Mouse (Mus musculus) spleen, adult 2 months (tissue): ENCODE measurements around the gene Nthl1. TPM values are rescaled to one million over a fixed set of nuclear protein-coding genes. Genes with fewer than 3 reads are reported as not detected.

ENCODE experiments used
- DNase-seq, 2 experiments: peaks; one replicate each; pipeline versions ENCODE4 v3.0.0 to v3.0.0-alpha.2; 2012 to 2021; ENCODE audit warnings: low spot score in 2 of 2, low read depth in 1 of 2
- H3K27ac ChIP-seq: fragments of 200-500 bp; 2 replicates; pipeline ENCODE4 v1.5.1; 2012; ENCODE audit warnings: low read length, inconsistent platforms; ENCODE audit not compliant: insufficient read depth
- H3K27me3 ChIP-seq: fragments of 200-500 bp; 2 replicates; pipeline ENCODE4 v1.6.1; 2012; ENCODE audit warnings: mild to moderate bottlenecking, moderate library complexity, low read length, inconsistent platforms; ENCODE audit not compliant: control insufficient read depth, insufficient read depth
- H3K36me3 ChIP-seq: fragments of 200-500 bp; 2 replicates; pipeline ENCODE4 v1.6.1; 2012; ENCODE audit warnings: mild to moderate bottlenecking, low read length, inconsistent platforms; ENCODE audit not compliant: control insufficient read depth, insufficient read depth
- H3K4me1 ChIP-seq: fragments of 200-500 bp; 2 replicates; pipeline ENCODE4 v1.6.1; 2011; ENCODE audit warnings: inconsistent platforms; ENCODE audit not compliant: control insufficient read depth, insufficient read depth, insufficient read length
- H3K4me3 ChIP-seq: fragments of 200-500 bp; 2 replicates; pipeline ENCODE4 v1.5.1; 2011; ENCODE audit warnings: mild to moderate bottlenecking, inconsistent platforms; ENCODE audit not compliant: insufficient read depth, insufficient read length; ENCODE audit errors: extremely low read depth
- CTCF ChIP-seq: fragments of 200-500 bp; IDR thresholded peaks from 2 replicates; pipeline ENCODE4 v1.5.1; 2011; ENCODE audit warnings: mild to moderate bottlenecking, inconsistent platforms; ENCODE audit not compliant: insufficient read depth, insufficient read length, insufficient replicate concordance; ENCODE audit errors: extremely low read depth
- POLR2A ChIP-seq: fragments of 200-500 bp; IDR thresholded peaks from 2 replicates; pipeline ENCODE4 v1.6.1; 2011; ENCODE audit warnings: low read depth, low read length, inconsistent platforms
- WGBS: fragments of 180-500 bp; shearing (Covaris S2); methylation state at CpG from one replicate; pipeline ENCODE4 v1.1.7; 2018; 5-methylcytosine and 5-hydroxymethylcytosine counted together
- polyA plus RNA-seq: library from polyadenylated mRNA; depleted of rRNA; stranded (reverse); fragments of >200 nt; gene quantifications from 2 replicates; pipeline ENCODE4 v1.2.3, GENCODE M21; 2012

Gene Nthl1
- polyA plus RNA-seq, 1 experiment = 8.1 TPM

DNA sequence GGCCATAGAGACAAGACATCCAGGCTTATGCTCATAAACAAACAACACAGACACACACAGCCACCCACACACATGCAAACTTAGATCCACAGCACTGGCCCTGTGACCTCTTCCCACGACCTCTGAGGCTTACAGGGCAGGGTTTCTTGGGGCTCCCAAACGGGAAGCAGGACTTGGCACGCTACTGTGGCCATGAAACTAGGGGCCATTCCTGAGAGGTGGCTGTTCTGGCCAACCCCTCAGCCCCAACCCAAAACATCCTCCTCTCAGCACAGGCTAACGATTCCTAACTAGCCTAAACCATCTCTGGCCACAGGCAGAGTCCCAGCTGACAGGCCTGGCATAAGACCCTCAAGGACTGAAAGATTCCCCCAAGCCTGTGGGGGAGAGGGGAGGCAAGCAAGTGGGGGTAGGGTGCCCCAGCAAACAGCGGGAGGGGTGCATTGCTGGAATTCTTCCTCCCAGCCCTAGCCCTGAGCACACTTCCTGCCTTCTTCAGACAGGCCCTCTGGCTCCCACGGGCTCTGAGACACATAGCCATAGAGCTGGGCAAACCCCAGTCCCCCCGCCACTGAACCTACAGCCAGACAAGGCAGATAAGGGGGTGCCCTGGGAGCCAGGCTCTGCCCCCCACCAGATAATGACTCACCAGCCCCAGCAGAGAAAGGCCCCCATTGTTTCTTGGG lies 11.7 kb downstream of the Nthl1 start:
- Histone ChIP-seq H3K27me3 (no peaks in the 10 kb centered on the region), H3K4me1 (no peaks in the 10 kb centered on the region; the same call in 1 of the 2 replicates), H3K27ac (peak overlapping the region; percentile 69), H3K4me3 (no peak overlapping the region), H3K36me3 (no peaks in the 10 kb centered on the region)
- 59% methylated on average over 7 of the region's 7 CpGs for WGBS
- TF ChIP-seq POLR2A = no peak
- no peak for TF ChIP-seq CTCF
- DNase-seq = no peak

DNA sequence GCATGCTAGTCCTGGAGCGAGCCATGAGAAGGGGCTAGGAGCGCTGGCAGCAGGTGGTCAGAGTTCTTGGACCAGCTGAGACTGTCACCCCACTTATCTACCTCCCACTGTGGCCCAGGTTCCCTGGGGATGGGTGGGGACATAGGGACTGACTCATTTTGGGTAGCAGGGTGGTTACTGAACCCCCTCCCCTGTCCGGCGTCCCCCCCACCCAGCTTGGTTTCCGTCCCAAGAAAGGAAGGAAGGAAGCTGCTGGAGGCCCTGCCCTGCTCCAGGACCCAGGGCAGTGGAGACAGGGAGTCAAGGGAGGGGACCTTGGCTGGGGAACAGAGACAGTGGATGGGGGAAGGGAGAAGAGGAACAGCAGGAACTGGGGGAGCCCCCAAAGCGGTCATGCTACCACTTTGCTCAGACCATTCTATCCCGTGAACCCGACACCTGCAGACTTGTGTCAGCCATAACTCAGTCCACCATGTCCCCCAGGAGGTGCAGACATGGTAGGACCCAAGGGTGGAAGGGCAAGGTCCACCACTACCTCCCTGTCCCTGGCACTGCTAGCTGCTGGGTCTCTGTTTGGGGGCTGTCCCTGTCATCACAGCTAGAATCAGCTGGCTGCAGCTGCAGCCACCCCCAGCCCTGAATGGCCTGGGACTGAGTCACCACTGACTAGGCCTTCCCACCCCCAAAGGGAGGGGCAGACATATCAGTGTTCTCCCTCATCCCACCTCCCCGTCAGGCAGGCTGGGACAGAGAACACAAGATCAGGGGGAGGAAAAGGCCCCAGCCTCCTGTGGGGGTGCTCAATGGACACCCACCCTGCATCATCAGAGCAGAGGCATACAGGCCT lies 12.6 kb downstream of the Nthl1 start:
- no peak for DNase-seq
- Histone ChIP-seq H3K36me3 (no peaks in the 10 kb centered on the region), H3K4me3 (no peak overlapping the region), H3K4me1 (peaks cover 4% of the 10 kb centered on the region), H3K27ac (peak overlapping the region; percentile 69), H3K27me3 (peaks cover 4% of the 10 kb centered on the region; the same call in 1 of the 2 replicates)
- TF ChIP-seq CTCF (no peak), POLR2A (no peak)
- WGBS = 78% methylated on average over 9 of the region's 9 CpGs

DNA sequence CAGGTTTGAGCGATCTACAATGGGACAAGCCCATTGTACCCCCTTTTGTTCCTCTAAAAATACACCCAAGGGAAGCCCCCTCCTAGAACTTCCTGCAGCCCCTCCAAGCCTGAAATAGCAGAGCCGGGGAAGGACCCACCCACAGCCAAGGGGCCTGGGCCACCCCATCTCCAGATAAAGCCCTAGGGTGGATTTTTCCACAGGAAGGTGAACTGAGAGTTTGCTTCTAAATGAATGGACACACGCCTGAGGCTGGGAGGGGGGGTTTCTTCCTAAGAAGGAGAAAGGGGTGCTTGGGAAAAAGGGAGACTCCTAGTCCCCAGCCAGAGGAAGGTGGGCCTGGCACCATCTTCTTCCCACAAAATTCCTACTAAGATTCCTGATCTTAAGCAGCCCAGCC lies 13.4 kb downstream of the Nthl1 start:
- no peak for DNase-seq
- TF ChIP-seq CTCF = no peak
- no peak for TF ChIP-seq POLR2A
- H3K4me1 ChIP-seq = peaks cover 4% of the 10 kb centered on the region
- WGBS = 92% methylated on average over 3 of the region's 3 CpGs
- H3K4me3 ChIP-seq = no peak overlapping the region
- peak overlapping the region; percentile 17; the same call in 1 of the 2 replicates for H3K27ac ChIP-seq
- H3K27me3 ChIP-seq = peaks cover 8% of the 10 kb centered on the region
- H3K36me3 ChIP-seq = no peaks in the 10 kb centered on the region

DNA sequence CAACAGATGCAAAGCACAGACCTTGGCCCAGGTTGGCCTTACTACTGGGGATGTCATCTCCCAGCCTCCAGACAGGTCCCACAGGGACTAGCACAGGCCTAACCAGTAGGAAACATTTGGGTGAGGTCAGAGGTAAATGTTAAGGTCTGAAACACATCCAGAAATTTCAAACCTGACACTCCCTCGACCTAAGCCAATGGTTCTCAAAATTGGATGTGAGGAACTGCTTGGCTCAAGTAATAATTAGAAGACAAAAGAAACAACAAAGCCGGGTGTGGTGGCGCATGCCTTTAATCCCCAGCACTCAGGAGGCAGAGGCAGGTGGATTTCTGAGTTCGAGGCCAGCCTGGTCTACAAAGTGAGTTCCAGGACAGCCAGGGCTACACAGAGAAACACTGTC lies 13.9 kb downstream of the Nthl1 start:
- TF ChIP-seq CTCF (no peak), POLR2A (no peak)
- Histone ChIP-seq H3K4me3 (no peak overlapping the region), H3K36me3 (no peaks in the 10 kb centered on the region), H3K27me3 (peaks cover 8% of the 10 kb centered on the region), H3K4me1 (peaks cover 4% of the 10 kb centered on the region), H3K27ac (no peak overlapping the region)
- 84% methylated on average over 4 of the region's 4 CpGs for WGBS
- DNase-seq = no peak

DNA sequence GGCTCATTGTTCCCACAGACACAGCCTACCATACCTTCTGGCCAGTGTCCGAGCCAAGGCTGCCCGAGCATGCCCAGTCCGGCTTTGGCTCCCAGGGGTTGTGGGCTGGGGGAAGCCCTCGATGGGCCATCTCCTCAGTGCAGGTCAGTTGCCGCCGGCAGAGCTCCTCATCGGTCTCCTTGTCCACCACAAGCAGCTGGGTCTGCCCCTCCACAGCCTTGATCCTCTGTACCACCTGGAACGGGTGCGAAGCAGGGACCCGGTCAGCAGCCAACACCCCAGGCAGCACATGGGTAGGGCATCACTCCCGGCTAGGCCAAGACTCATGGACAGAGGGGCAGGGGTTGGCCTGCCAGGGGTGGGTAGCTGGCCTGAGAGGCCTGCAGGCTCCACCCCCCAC lies 15.0 kb downstream of the Nthl1 start:
- Histone ChIP-seq H3K4me3 (no peak overlapping the region), H3K27ac (no peak overlapping the region; the same call in 1 of the 2 replicates), H3K27me3 (peaks cover 8% of the 10 kb centered on the region), H3K4me1 (peaks cover 4% of the 10 kb centered on the region), H3K36me3 (no peaks in the 10 kb centered on the region)
- DNase-seq = no peak
- TF ChIP-seq POLR2A (no peak), CTCF (no peak)
- 88% methylated on average over 11 of the region's 11 CpGs for WGBS

DNA sequence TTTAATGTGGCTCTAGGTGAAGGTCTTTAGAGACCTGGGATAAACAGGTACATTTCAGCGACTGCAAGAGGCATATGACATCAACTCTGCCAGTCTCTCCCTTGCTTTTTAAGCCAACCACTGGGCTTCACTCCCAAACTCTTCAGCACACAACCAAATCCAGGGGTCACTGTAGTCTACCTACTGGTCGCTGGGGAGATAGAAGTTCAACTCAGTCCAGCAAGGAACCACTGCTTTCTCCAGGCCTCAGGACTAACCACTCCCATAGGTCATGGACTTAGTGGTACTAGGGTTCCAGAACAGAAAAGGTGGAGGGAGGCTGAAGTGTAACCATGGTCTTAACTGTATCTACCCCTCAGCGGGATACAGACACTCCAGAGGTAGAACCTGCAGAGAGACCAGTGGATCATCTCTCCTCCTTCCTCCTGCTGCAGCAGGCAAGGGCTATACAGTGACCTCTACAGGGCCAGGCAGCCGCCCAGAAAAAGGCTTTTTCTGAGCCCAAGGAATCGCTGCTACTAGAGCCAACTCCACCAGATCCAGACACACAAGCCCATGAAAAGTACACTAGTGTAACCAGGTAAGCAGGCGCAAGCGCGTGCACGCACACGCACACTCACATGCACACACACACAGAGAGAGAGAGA lies 16.4 kb downstream of the Nthl1 start:
- TF ChIP-seq CTCF = no peak
- no peak for TF ChIP-seq POLR2A
- no peak overlapping the region; the same call in 1 of the 2 replicates for H3K27ac ChIP-seq
- no peak overlapping the region for H3K4me3 ChIP-seq
- WGBS = 78% methylated on average over 10 of the region's 10 CpGs
- H3K27me3 ChIP-seq = peaks cover 8% of the 10 kb centered on the region
- no peak for DNase-seq
- H3K36me3 ChIP-seq = no peaks in the 10 kb centered on the region
- H3K4me1 ChIP-seq = peaks cover 4% of the 10 kb centered on the region
